In the genomic region with DNA sequence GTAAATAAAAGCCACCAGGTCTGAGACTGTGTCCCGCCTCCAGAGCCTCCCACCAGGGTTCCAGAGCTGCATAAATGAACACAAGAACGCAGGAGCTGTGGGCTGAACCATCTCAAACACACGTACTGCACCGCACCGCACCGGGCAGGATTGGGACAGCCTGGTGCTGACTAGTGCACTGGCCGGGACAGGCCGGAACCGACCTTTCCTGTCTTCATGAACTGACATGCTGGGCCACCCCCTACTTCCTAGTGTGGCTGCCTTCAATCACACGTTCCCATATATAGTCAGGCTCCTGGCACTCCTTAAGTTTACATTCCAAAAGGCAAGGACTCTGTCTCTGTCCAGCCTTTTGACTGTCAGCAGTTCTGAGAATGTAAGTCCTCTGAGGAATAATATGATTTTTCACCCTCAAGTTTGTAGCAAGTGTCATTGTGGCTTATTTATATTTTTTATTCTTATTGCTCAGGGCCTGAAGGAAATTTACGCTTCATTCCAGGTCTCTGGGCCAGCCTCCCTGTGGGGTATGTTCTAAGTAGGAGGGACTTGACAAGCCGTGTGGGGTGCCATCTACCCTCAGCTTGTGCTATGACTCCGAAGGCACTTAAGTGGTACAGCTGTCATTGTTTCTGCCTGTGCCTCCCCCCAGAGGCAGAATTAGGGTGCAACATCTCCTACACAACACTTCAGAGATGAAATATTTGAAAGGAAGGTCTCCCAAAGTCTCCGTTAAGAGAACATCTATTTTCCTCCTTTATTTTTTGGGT, we compare ENCODE assay signal across 8 mouse cellular contexts. TPM values are rescaled to one million over a fixed set of nuclear protein-coding genes. Genes with fewer than 3 reads are reported as not detected.
DNase-seq lines count a peak whose midpoint lies in the region; ATAC-seq and TF ChIP-seq lines count a peak whose summit lies in the region.

No protein-coding gene starts in this region.

- DNase-seq in adrenal gland, adult (ENCODE audit: inconsistent age in 2 of 2, low spot score in 1 of 2), result peak; percentile 24 to 54
- no peak for DNase-seq in adrenal gland, postnatal 25 days
- DNase-seq in urinary bladder, adult 18-20 months (ENCODE audit: low spot score in 2 of 2), result peak; percentile 24 to 54
- DNase-seq in urinary bladder, adult 2 months (ENCODE audit: low spot score), result no peak
- DNase-seq in kidney, postnatal 0 days (ENCODE audit: low spot score), result peak; percentile 81
- DNase-seq in lung, postnatal 10 days, result peak; percentile 84
- no peak for DNase-seq in ovary, adult 18-20 months (ENCODE audit: low spot score)
- no peak for DNase-seq in gastrocnemius, adult 8-10 months (ENCODE audit: low spot score in 2 of 2)

- H3K4me1 ChIP-seq in kidney, postnatal 0 days (replicated peaks; ENCODE audit: insufficient read depth, low read length), result peaks cover 17% of the 10 kb centered on the region; the same call in 1 of the 2 replicates

- peak; percentile 36; the same call in 1 of the 2 replicates for TF ChIP-seq CTCF in kidney, postnatal 0 days (IDR thresholded peaks at IDR 0.05; ENCODE audit: low read depth)

- no peak overlapping the region for H3K9ac ChIP-seq in kidney, postnatal 0 days (ENCODE audit: low read depth, low read length)

- no peaks in the 10 kb centered on the region for H3K36me3 ChIP-seq in kidney, postnatal 0 days (ENCODE audit: insufficient read depth, low read length)

- ATAC-seq in kidney, postnatal 0 days (replicated peaks; ENCODE audit: low FRiP score, low read depth), result no peak

- peak overlapping the region; percentile 94 for H3K27ac ChIP-seq in kidney, postnatal 0 days

- H3K27me3 ChIP-seq in kidney, postnatal 0 days (ENCODE audit: insufficient read depth, low read length), result no peaks in the 10 kb centered on the region

- no peaks in the 10 kb centered on the region for H3K9me3 ChIP-seq in kidney, postnatal 0 days (replicated peaks; ENCODE audit: low read length)

- peak overlapping the region; percentile 63; the same call in 1 of the 2 replicates for H3K4me2 ChIP-seq in kidney, postnatal 0 days (ENCODE audit: low read length)

- 40% methylated on average over 14 of the region's 14 CpGs for WGBS in kidney, postnatal 0 days

- H3K4me3 ChIP-seq in kidney, postnatal 0 days (replicated peaks; ENCODE audit: low read depth, low read length), result no peak overlapping the region

RNA-seq across cellular contexts. Expression of a gene that starts 1.1 kb away (rescaled TPM):
- total RNA-seq in adrenal gland, postnatal 25 days (2021), result 27.7 and 31.5 TPM in 2 replicates
- 36.2 and 42.6 TPM in 2 replicates for polyA plus RNA-seq in urinary bladder, adult 2 months (2012; rRNA removed)
- polyA plus RNA-seq in kidney, postnatal 0 days (2015; fragmentation: Nextera tagmentation; extraction: Ambion mirVana), result 54.5 and 59.9 TPM in 2 replicates
- total RNA-seq in gastrocnemius, adult 8-10 months (2022), result 10 to 100 TPM in 1 of 4 experiments, 1 to 10 TPM in 3; 7.9 to 10.7 (median 8.2) TPM

RNA-seq across cellular contexts. Expression of a gene that starts 33.5 kb away (rescaled TPM):
- 26.3 and 27.2 TPM in 2 replicates for total RNA-seq in adrenal gland, postnatal 25 days (2021)
- 16.8 and 18.5 TPM in 2 replicates for polyA plus RNA-seq in urinary bladder, adult 2 months (2012; rRNA removed)
- 24.2 and 24.7 TPM in 2 replicates for polyA plus RNA-seq in kidney, postnatal 0 days (2015; fragmentation: Nextera tagmentation; extraction: Ambion mirVana)
- total RNA-seq in gastrocnemius, adult 8-10 months (2022), result 1 to 10 TPM; 4.2 to 8.6 (median 6.0) TPM

RNA-seq across cellular contexts. Expression of a gene that starts 38.3 kb away (rescaled TPM):
- total RNA-seq in adrenal gland, postnatal 25 days (2021), result not detected in 2 replicates
- polyA plus RNA-seq in urinary bladder, adult 2 months (2012; rRNA removed), result not detected in 2 replicates
- polyA plus RNA-seq in kidney, postnatal 0 days (2015; fragmentation: Nextera tagmentation; extraction: Ambion mirVana), result not detected in 2 replicates
- 1 to 10 TPM in 1 of 4 experiments, under 1 TPM in 3; 0.58 to 2.4 (median 0.79) TPM for total RNA-seq in gastrocnemius, adult 8-10 months (2022)

RNA-seq across cellular contexts. Expression of a gene that starts 50.9 kb away (rescaled TPM):
- total RNA-seq in adrenal gland, postnatal 25 days (2021), result 28.9 and 42.3 TPM in 2 replicates
- 34.2 and 35.0 TPM in 2 replicates for polyA plus RNA-seq in urinary bladder, adult 2 months (2012; rRNA removed)
- 14.7 and 17.2 TPM in 2 replicates for polyA plus RNA-seq in kidney, postnatal 0 days (2015; fragmentation: Nextera tagmentation; extraction: Ambion mirVana)
- total RNA-seq in gastrocnemius, adult 8-10 months (2022), result 10 to 100 TPM; 13.0 to 18.3 (median 16.0) TPM

Comparison
In these comparisons a context has a peak if more than half of its experiments do, and no peak if none do; other contexts are left out.
1. DNase-seq: peak in adrenal gland, adult (2 of 2), urinary bladder, adult 18-20 months (2 of 2), kidney, postnatal 0 days (single experiment) and lung, postnatal 10 days (single experiment); none in adrenal gland, postnatal 25 days (single experiment), urinary bladder, adult 2 months (single experiment), ovary, adult 18-20 months (single experiment) and gastrocnemius, adult 8-10 months (0 of 2).